Mouse (Mus musculus) right cerebral cortex, postnatal 36 days (tissue): Measurements from ENCODE around the gene Tex13c2.

Source experiments
- DNase-seq, 2 experiments: peaks; one replicate each; pipeline ENCODE4 v3.0.0; 2022; ENCODE audit warnings: low spot score in 2 of 2, mixed read lengths in 1 of 2

Tex13c2 gene

DNA sequence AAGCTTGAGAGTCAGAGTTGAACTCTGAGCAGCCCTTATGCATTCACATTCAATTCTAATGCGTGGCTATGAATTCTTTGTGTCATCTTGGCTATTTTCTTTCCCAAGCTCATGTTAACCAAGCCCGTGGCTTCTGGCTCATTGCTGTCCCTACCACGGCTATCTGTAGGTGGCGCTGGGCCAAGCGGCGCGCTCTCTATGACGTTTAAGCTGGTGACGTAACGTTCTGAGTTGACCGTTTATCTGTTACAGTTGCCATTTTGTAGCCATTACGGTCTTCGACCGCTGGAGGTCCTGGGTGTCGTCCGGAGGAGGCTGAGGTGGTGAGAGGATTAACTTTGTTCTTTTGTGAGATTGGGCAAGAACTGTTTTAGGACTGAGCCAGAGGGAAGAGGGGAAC is at the start of gene Tex13c2:
Gene Tex13c2 (plus strand): TSS at position 246 of the 400 bp plus-strand sequence.
- no peak for DNase-seq

DNA sequence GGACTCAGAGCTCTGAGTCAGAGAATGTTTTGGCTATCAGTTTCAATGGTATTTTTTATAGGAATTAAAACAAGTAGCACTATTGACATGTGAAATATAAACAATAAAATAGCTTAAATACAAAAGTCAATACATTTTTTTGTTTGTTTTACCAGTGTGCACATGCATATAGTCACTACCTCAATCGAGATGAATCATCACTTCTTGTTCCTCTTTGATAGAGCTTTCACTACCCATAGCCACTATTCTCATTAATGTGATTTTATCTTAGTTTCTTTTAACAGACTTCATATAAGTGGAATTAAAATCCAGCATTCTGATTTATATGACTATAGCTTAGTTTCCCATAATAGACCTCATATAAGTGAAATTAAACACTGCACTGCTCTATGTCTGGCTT is 39.2 kb upstream of the Tex13c2 start:
- no peak for DNase-seq

DNA sequence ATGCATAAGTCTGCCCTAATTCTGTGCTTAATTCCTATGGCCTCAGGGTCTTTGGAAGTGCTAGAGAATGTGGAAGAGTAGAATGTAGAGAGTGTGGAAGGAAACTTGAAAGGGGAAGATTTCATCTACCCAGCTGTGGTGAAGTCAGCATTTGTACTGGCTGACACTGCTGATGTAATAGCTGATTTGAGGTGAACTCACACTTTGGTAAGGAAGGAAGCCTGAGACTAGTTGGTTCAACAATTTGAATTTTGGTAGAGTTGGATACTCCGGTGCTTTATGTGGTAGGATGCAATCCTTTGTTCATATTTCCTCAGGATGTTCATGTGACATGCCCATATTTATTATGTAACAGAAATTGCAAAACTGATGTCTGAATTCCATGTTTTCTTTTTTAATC is 36.5 kb upstream of the Tex13c2 start:
- DNase-seq = no peak

DNA sequence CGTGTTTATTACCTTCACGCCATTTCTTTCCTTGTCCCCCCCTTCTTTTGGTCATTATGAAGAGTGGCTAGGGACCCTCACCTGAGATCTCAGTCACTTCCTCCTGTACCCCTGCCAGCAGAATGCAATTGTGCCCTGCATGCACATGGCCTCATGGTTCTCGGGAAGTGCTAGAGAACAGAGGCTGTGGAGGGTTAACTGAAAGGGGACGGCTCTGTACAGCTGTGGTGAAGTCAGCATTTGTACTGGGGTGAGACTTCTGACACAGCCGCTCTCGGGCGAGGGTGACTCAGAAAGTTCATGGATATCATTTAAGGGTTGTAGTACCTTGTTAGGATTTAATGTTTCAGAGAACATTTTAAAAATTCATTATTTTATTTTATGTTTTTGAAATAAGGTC is 35.0 kb upstream of the Tex13c2 start:
- no peak for DNase-seq

DNA sequence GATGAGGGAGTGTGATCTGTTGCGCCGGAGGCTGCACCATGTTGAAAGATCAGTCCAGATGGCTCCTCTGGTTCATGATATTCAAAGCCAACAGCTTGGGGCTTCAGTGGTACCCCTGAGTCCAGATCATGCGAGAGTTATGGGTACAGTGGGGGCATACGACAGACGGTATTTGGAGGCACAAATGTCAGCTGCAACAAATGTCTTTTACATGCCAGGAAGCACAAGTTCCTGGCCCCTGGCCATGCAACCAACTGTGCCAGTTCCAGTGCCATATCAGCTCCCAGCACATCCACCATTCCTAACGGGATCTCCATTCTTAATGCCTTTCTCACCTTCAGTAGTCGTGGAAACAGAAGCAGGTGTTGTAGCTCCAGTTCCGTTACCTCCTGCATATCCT is 845 bp downstream of the Tex13c2 start:
- DNase-seq = no peak

DNA sequence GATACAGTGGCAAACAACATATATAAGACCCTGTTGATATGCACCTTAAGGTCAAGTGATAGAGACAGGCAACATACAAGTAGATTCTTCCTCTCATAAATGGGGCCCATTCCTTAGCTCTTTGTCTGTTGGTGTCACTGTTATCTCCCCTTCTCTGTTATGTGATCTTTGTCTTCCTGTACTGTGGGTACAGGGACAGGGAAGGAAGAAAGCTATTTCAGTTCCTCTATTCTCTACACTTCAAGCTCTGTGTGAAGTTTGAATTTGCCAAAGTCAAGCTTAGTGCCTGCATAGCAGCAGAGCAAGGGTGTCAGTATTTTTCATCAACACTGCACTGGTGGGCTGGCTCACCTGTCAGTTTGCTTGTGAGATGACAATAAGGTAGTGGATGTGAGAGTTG is 11.0 kb downstream of the Tex13c2 start:
- DNase-seq = no peak

DNA sequence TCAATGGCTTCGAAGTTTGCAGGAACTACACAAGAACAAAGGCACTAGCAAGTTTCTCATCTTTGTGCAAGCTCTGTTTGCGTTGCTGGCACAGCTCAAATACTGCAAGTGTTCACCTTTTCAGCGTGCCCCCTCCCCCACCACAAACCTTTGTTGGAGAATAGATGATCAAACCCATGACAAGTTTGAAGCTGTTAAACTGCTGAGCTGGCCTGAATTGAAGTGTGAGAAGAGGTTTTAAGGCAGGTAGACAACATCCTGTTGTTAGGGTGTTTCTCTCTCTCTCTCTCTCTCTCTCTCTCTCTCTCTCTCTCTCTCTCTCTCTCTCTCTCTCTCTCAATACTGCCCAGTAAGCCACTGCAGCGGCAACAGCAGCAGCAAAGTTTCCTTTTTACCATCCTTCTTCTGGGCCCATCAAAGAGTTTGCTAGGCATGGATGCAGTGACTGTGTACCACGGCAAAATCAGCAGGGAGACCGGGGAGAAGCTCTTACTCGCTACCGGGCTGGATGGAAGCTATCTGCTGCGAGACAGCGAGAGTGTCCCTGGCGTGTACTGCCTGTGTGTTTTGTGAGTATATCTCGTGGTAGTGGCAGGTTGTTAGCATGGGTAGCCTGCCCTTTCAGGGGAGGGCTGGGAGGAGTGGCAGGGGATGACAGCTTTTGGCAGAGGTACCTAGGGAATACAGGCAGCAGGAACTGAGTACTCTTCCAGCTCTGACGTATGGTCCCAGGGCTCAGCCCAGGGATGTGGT is 13.0 kb downstream of the Tex13c2 start, which contains the start of gene Sh2d1a:
Gene Sh2d1a (plus strand): TSS at position 163 of the 753 bp plus-strand sequence.
- no peak for DNase-seq

DNA sequence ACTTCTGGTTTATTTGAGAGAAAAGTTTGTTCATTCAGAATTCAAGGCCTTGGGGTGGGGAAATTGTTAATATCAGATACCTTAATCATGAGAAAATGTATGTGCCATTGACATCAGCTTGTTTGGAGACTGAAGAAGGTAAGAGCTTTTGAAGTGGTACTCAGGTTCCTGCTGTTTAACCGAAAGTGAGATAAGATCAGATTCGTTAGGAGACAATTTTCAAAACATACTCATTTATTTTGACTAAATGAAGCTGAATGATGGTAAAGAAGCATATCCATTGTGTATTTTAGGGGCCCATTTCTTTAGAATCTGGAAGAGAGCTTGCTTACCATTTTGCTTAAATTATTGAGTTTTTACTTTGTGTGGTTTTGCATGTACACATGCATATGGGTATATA is 21.6 kb downstream of the Tex13c2 start:
- DNase-seq = no peak

DNA sequence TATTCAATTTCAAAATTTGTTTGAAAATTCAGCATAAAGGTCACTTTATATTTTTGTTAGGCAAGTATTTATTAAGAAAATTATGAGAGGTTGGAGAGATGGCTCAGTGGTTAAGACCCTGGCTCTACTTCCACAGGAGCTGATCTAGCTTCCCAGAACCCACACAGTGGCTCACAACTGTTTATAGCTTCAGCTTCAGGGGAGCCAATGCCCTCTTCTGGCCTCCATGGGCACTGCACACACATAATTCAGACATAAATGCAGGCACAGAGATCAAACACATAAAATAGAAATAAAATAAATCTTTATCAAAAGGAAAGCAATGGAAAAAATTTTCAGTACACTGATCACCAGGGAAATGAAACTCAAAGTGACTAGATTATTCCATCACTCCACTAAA is 23.1 kb downstream of the Tex13c2 start:
- DNase-seq = no peak

DNA sequence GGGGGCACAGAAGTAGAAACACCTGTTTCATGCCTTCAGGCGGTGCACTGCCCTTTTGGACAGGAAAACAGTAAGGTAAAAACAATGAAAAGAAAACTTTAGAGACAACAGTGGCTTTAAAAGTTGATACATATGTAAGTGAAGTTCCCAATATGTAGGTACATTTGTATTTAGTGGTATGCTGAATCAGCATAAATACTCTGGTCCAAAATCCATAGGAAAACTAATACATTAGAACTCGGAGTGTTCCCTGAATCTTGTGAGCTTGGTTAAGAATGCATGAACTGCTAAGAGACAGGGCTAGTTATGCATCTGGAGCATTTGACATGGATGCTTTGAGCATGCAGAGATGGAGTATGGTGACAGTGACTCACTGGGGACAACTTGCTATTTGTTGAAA is 33.4 kb downstream of the Tex13c2 start:
- no peak for DNase-seq

DNA sequence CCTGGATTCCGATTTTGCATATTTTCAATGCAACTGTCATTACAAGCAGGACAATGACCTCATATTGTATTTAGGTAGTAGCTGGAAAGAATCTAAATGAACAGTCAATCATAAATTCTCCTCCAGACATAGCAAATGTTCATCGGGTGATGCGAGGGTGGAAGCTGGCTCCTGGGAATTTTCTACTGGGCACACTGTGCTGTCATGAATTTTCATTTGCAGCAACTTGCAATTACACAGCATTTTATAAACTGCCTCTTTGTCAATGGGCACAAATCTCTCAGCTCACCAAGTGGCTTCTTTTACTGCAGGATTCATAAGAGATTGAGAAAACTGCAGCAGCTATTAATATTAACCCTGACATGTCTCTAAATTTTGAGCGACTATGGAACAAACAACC is 41.2 kb downstream of the Tex13c2 start:
- no peak for DNase-seq

DNA sequence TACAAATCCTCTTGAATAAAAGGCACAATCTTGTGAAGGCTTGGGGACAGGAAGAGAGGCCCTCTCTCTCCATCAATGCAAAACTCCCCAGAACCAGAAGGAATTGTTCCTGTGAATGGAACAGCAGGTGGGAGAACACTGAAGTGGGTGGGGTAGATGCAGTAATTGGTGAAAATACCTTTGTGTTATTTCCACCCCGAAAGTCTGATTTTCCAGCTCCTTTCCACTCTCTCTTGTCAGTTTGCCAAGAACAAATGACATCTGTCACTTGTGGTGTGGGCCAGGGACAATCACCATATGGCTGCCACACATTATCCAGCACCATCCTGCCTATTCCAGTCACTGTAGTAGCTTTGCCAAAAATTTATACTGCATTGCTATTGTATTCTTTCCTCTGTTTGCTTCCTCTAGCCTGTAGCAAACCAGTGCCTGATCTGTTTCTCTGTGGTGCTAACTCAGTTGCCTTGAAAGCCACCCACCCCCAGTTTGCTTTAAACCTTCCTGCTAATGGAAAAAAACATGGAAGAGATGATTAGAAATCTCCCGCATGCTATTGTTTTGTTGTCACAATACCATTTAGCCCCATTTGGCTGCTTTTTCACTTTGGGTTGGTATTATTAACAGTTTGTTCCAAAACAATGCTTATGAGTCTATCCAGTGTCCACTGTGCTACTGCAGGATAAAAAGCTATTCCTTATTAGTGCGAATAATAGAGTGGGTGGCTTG is 50.7 kb downstream of the Tex13c2 start:
- peak in 1 of 2 experiments; percentile 4 for DNase-seq

DNA sequence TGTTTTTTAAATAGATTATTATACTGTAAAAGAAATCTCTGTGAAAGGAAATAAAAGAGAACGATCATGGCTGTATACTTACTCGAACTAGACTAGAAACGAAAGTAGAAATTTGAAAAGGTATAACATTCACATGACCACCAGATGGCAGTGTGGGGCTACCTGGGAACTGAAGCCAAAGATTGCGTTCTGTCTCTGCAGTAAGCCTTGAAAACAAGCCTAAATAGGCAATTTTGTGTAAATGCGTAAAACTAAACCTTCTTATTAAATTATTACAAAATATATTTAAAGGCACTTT is 51.2 kb downstream of the Tex13c2 start:
- DNase-seq = peak; percentile 7 to 22
